Mouse (Mus musculus) testis, adult 2 months (tissue): Measurements from ENCODE around the gene Cnga3. TPM values are rescaled to one million over a fixed set of nuclear protein-coding genes. Genes with fewer than 3 reads are reported as not detected.
A peak's percentile ranks its signal among the peaks of the same experiment; 100 is the strongest.

Experiments
- H3K27ac ChIP-seq: fragments of 200-500 bp; 2 replicates; pipeline ENCODE4 v1.5.1; 2012; ENCODE audit warnings: low read depth, low read length; ENCODE audit not compliant: control insufficient read depth, insufficient read depth
- H3K27me3 ChIP-seq: fragments of 200-500 bp; 2 replicates; pipeline ENCODE4 v1.6.1; 2012; ENCODE audit warnings: mild to moderate bottlenecking, low read length, moderate library complexity; ENCODE audit not compliant: control insufficient read depth, insufficient read depth
- H3K36me3 ChIP-seq: fragments of 200-500 bp; 2 replicates; pipeline ENCODE4 v1.6.1; 2012; ENCODE audit warnings: mild to moderate bottlenecking, low read length; ENCODE audit not compliant: control insufficient read depth, insufficient read depth
- H3K4me1 ChIP-seq: fragments of 200-500 bp; 2 replicates; pipeline ENCODE4 v1.6.1; 2012; ENCODE audit warnings: low read length; ENCODE audit not compliant: control insufficient read depth, insufficient read depth
- H3K4me3 ChIP-seq: fragments of 200-500 bp; 2 replicates; pipeline ENCODE4 v1.5.1; 2012; ENCODE audit warnings: low read depth, mild to moderate bottlenecking, low read length, moderate library complexity, mixed read lengths; ENCODE audit not compliant: control insufficient read depth
- CTCF ChIP-seq: fragments of 200-500 bp; IDR thresholded peaks from 2 replicates; pipeline ENCODE4 v1.5.1; 2012; ENCODE audit warnings: low read depth, mild to moderate bottlenecking, inconsistent platforms, low read length, moderate library complexity; ENCODE audit not compliant: control insufficient read depth, insufficient read depth, insufficient replicate concordance
- POLR2A ChIP-seq: fragments of 200-500 bp; IDR thresholded peaks from 2 replicates; pipeline ENCODE4 v1.6.1; 2012; ENCODE audit warnings: low read depth, mild to moderate bottlenecking, inconsistent platforms, low read length, moderate library complexity; ENCODE audit not compliant: control insufficient read depth
- polyA plus RNA-seq: library from polyadenylated mRNA; depleted of rRNA; stranded (reverse); fragments of >200 nt; gene quantifications from 2 replicates; pipeline ENCODE4 v1.2.3, GENCODE M21; 2012

Gene Cnga3
- polyA plus RNA-seq, 1 experiment = 0.62 TPM

DNA sequence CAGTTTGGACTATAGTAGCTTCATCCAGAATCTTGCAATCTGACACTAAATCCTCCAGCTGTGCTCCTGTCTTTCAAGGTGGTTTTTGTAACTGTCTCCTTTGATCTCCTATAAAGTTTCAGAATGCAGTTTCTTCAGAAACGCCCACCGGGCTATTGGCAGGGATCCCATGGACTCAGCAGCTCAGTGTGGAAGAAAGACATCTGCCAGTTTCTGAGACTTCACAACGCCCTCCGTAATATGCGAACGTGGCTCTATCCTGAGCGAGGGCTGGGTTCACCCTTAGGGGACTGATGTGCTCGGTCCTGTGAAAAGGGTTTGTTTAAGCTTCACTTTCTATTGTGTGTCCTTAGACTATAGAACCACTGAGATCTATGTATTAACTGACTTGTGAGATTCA lies 6.5 kb upstream of the Cnga3 start:
- TF ChIP-seq CTCF = no peak
- TF ChIP-seq POLR2A = no peak
- Histone ChIP-seq H3K27ac (no peak overlapping the region), H3K4me1 (no peaks in the 10 kb centered on the region), H3K27me3 (no peaks in the 10 kb centered on the region), H3K4me3 (no peak overlapping the region), H3K36me3 (no peaks in the 10 kb centered on the region)

GRCm38 (mm10) chr1:37212375-37212774 lies 1.9 kb upstream of the Cnga3 start:
- H3K27ac ChIP-seq = no peak overlapping the region
- H3K4me1 ChIP-seq = no peaks in the 10 kb centered on the region
- no peak overlapping the region for H3K4me3 ChIP-seq
- H3K36me3 ChIP-seq = no peaks in the 10 kb centered on the region
- no peaks in the 10 kb centered on the region for H3K27me3 ChIP-seq
- TF ChIP-seq POLR2A (no peak), CTCF (no peak)

- H3K27me3 ChIP-seq = no peaks in the 10 kb centered on the region
- H3K36me3 ChIP-seq = no peaks in the 10 kb centered on the region
- peak overlapping the region; percentile 7; the same call in 1 of the 2 replicates for H3K4me3 ChIP-seq
- peaks cover 3% of the 10 kb centered on the region; the same call in 1 of the 2 replicates for H3K4me1 ChIP-seq
- TF ChIP-seq CTCF (no peak), POLR2A (no peak)
- no peak overlapping the region for H3K27ac ChIP-seq
Measured at GRCm38 (mm10) chr1:37218386-37218785, 4.2 kb downstream of the Cnga3 start.

DNA sequence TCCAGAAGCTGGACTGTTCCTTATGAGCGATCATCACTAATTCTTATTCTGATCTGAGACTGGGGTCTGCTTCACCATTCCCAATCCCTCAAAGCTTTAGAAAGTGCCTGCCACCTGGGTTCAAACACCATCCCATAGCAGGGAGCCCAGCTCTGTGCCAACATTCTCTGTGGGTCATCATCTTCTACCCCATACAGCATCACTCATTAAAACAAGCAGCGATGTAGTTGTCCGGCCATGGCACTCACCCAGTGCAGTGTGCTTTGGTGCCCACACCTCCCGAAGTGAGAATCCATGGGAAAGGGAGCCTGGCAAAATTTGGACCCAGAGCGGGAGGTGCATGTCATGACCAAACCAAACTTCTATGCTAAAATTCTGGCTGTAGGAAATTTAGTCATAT lies 5.4 kb downstream of the Cnga3 start:
- TF ChIP-seq POLR2A (no peak), CTCF (no peak)

GRCm38 (mm10) chr1:37220134-37220907 lies 6.1 kb downstream of the Cnga3 start:
- Histone ChIP-seq H3K27ac (no peak overlapping the region), H3K36me3 (no peaks in the 10 kb centered on the region), H3K27me3 (no peaks in the 10 kb centered on the region), H3K4me1 (peaks cover 3% of the 10 kb centered on the region; the same call in 1 of the 2 replicates), H3K4me3 (peak overlapping the region; percentile 39; the same call in 1 of the 2 replicates)
- no peak for TF ChIP-seq POLR2A
- TF ChIP-seq CTCF = no peak

More for the DNA sequence above, 5.4 kb downstream of the Cnga3 start:
- no peak overlapping the region for H3K27ac ChIP-seq
- no peaks in the 10 kb centered on the region for H3K36me3 ChIP-seq
- peak overlapping the region; percentile 25 for H3K4me3 ChIP-seq
- H3K27me3 ChIP-seq = no peaks in the 10 kb centered on the region
- peaks cover 3% of the 10 kb centered on the region; the same call in 1 of the 2 replicates for H3K4me1 ChIP-seq

- H3K36me3 ChIP-seq = no peaks in the 10 kb centered on the region
- peaks cover 3% of the 10 kb centered on the region; the same call in 1 of the 2 replicates for H3K4me1 ChIP-seq
- TF ChIP-seq CTCF (no peak), POLR2A (no peak)
- no peak overlapping the region for H3K4me3 ChIP-seq
- no peaks in the 10 kb centered on the region for H3K27me3 ChIP-seq
- H3K27ac ChIP-seq = no peak overlapping the region
Measured at GRCm38 (mm10) chr1:37222002-37222401, 7.8 kb downstream of the Cnga3 start.

DNA sequence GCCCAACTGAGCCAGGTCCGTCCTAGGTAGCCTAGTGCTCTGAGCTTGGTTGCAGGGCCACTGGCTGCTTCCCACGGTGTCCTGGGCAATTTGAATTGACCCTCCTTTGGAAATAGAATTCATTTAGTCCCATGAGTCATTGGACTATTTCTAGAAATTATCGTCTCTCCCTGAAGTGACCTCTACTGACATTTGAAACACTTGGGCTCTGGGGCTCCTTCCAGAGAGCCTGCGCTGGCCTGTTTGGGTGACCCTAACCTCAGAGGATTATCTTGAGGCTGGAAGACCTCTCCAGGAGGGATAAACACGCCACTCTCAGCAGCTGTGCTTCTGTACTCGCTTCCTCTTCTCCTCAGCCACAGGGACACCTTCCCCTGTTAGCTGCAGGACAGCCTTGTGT lies 16.2 kb downstream of the Cnga3 start:
- Histone ChIP-seq H3K27me3 (no peaks in the 10 kb centered on the region), H3K36me3 (no peaks in the 10 kb centered on the region), H3K27ac (no peak overlapping the region), H3K4me3 (no peak overlapping the region), H3K4me1 (peaks cover 6% of the 10 kb centered on the region)
- no peak for TF ChIP-seq CTCF
- no peak for TF ChIP-seq POLR2A
